Mouse (Mus musculus) spleen, adult 12 weeks (tissue): ENCODE measurements around the gene Snap91.

ENCODE experiments used
- DNase-seq: peaks from one replicate; pipeline ENCODE4 v3.0.0; 2022; ENCODE audit warnings: low spot score

Snap91 gene

DNA sequence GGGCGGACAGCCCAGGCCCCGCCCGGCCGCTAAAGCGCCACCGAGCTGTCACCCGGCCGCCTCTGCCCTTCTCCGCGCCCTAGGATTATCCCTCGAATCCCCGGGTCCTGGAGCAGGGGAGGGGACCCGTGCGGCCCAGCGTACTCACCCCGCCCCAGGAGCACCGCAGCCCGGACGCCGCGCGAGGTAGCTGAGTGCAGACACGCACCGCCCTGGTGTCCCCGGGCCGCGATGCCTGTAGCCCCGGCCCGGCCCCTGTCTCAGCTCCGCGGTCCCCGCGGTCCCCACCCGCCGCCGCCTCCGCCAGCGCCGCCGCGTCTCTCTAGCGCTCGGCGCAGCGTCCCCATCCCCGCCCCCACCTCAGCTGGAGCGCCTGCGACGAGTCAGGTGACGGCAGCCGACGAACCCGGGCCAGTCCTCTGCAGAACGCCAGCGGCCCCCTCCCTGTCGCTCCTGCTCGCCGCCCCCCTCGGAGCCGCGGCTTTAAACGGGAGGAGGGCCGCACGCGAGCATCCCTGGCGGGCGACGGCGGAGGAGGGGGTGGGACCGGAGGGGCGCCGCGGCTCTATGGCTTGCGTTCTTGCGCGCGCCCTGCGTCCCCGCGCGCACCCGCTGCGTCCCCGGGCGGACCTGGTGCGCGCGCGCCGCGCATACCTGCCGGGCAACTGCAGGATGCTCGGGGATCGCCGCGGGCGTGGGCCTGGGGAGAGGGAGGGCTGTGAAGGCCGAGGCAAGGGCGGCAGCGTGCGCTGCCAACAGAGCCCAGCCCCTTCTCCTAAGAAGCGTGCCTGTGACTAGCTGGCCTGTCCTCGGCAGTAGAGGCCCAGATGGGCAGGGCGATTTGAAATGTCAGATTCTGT, at the start of gene Snap91:
Gene Snap91, minus strand, starts transcription at position 542 of the 860 bp plus-strand sequence.
- no peak for DNase-seq

DNA sequence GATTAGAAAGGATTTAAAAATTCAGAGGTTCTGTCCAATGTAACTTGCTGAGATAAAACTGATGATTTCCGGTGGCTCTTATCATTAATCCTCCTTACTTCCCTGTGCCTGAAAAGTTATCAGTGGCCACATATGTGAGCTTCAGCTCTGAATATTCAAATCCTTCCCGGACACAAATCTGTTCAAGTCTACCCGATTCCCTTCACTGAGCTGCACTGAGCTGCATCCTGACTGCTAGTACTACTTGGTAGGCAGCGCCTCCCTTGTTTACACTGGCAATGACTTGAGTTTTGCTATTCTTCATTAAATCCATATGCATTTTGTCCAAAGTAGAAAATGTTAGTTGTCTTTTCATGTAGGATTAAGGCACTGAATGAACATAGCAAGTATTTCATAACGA, 46.1 kb upstream of the Snap91 start:
- DNase-seq: no peak

DNA sequence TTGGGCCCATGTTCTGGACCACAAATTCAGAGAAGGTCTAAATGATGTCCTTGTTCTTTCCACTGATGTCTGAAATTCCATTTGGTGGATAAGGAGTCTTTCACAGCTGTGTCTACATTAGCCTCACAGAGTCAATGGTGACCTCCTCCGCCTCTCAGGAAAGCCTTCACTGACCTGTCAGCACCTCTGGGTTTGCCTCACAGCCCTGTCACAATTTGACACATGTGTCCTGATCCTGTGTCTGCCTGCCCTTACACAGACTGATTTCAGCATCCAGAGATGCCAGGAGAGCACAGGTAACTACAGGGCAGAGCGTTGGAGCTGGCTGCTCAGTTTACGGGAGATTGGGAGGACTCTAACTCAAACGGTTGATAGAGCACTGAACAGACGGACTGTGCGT, 45.2 kb upstream of the Snap91 start:
- no peak for DNase-seq

DNA sequence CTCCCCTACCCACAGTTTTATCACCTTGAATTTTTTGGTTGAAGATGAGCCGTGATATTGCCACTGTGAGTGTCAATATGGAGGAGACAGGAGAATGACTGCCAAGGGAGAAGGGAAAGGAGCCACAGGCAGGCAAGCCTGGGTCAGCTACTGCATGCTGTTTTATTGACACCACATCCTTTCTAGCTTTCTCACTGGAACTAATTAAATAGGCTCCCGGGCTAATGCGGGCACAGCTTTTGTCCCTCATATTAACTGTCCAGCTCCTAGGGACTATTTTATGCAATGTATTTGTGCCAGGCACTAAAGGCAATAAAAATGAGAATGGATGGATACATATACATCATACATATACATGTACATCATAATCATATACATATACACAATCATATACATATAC, 42.0 kb upstream of the Snap91 start:
- DNase-seq: no peak

DNA sequence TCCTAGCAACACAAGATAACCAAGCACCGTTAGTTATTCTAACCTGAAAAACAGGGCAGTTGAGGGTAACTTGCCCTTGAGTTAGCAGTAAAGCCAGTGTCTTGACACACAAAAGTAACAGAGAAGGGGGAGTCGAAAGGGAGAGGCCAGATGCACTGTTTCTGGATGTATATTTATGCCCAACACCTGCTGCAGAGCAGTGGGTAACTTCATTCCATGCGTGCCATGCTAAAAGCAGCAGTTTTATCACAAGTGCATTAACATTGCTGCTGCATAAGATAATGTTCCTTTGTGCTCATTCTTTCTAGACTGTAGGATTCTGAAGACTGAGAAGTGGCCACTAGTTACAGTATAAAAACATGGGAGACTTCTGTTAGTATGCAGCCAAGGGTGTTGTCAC, 36.1 kb upstream of the Snap91 start:
- DNase-seq: no peak

DNA sequence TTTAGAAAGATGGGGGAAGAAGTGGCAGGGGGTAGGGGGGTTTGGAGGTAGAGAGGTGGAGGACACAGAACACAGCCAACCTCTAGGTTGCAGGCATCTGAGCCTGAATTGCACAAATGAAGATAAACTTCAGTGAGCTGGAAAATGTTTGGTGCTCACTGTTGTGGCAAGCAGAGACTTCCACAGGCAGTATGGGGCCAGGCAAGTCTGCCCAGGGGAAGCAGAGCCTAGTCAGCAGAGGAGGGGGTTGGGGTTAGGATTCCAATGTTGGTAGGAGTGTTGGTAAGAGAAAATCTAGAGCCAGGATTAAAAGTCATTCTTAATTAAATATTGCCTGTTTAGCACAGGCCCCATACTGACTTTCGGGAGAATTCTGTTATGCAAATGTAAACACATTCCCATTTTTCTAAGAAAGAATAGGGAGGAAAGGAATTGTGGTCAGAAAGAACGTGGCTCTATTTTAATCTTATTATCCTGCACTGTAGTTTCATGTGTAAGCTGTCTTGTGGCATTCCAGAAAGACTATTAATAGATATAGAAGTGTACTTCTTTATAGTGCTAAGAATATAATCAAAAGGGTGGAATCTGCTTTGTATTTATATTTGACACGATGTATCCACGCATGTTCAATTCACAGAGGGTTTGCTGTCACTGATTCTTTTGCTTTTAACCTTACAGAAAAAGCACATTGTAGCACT, 19.2 kb upstream of the Snap91 start:
- DNase-seq: no peak

DNA sequence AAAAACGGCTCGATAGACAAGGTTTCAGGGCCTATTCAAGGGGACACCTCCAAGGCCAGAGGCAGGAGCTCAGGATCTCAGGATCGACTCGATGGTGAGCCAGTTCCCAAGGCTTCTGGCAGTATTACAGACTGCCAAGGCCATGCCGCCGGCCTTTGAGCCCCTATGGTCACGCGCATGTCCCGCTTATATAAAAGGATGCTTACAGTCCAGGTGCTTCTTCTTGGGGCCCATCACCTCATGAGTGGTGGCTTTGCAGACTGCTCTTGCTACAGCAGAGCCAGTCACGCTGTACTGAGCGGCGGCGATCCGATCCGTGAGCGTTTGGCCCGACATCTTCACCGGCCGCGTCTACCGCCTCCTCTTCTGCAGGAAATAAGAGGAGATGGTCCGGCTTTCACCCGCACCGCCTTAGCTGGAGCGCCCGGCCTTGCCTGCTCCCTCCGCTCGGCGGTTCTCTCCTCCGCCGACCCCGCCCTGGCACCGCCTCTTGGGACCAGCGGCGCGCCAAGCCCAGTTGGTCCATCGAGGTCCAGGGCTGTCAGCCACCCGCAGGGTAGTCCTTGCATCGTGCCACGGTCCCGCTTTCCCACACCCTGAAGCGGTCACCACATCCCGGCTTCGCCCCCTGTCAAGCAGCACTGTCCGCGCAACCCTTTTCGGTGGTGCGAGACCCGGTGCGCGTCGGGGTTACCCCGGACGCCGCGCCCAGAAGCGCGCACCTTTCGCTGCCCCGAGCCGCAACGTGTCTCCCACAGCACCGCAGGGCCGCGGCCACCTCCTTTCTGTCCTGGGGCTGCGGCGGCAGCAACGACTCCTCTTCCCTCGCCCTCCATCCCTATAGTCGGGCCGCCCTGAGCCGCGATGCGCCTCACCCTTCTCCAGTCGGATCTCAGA, 990 bp downstream of the Snap91 start:
- no peak for DNase-seq

DNA sequence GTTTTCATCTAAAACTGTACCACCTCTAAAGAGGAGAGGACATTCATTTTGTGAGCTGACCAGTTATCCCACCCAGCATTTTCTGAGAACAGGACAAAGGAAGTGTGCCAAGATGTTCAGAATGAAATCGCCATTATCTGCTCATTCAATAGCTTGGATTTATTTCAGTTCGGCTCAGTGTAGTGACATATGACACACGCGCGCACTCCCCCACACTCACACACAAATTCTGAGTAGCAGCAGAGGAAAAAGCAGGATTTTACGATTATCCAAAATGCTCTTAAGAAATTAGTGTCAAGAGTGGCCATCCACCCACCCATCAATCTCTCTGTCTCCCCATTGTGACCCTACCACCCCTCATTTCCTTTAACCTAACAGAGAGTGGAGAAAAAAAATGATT, 1.7 kb downstream of the Snap91 start:
- DNase-seq: no peak

DNA sequence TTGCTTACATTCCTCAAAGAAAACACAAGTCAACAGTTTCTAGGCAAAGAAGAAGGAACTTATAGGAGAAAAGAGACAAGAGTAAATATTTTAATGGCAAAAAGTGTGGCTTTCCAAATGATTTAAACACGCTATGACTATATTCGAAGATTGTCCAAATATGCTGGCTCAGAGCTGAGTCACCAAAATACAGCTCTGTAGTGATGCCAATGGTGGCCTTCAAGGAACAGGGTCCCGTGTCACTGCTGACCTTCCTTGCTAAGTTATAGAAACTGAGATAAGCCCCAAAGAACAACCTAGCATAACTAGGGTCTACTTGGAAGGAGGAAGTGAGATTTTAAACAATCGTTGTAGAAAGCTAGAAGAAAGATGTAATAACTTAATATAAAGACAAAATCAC, 6.8 kb downstream of the Snap91 start:
- no peak for DNase-seq

DNA sequence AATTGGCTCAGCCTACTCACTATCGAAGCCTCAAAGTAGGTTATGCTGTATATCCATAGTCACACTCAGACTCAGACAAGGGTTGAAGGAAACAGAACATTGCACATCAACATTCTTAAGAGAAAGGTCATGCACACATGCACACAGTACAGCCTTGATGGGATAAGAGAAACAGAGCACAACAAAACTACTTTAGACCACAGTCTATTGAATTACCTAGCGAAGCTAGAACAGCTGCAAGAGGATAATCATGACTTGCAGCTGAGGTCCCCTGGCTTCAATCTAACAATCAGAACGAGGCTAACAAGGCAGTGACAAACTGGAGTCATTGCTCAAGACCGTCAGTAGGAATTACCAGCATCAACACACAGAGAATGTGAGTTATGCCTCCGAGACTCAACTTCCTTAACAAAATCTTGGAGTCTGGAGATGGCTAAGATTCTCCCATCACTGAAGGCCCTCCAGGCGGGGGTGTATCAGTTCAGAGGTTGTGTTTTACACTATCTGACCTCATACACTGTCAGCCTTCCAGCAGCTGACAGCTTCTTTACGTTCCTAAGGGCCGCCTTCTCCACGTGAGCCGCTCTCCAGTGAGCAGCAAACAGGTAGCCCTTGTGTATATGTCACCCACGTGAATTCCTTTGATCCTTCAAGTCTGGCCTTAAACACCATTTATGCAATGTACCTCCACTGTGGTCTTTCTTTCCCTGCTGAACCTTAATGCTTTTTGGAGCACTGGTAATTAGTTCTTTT, 10.7 kb downstream of the Snap91 start:
- no peak for DNase-seq

DNA sequence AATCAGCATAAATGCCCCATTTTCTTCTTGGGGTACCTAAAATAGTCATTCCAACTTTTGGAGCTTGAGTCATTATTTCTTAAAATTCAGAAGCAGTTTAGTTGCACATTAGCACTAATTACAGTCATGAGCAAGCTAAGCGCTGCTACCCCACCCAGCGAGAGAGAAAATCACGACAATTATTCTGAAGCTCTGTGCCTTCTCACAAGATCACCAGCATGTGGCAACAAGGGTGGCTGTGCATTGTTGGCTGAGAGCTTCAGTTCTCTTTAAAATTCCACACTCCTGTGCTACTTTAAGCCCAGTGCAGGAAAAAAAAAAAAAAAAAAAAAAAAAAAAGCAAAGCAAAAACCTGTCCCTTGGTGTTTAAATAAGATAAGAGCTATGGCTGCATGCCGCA, 22.4 kb downstream of the Snap91 start:
- no peak for DNase-seq

DNA sequence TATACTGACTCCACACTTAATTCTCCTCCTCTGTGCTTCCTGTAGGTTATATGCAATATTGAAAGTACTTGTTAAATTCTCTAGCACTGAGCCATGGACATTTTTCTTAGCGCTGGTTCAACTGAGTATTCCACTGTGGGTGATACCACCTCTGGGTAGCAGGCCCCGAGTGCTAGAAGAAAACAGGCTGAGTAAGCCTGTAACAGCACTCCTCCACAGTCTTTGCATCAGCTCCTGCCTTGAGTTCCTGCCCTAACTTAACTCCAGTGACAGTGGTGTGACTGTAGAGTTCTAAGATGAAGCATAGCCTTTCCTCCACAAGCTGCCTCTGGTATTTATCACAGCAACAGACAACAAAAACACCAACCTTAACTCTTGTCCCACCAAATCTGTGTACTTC, 22.8 kb downstream of the Snap91 start:
- no peak for DNase-seq

DNA sequence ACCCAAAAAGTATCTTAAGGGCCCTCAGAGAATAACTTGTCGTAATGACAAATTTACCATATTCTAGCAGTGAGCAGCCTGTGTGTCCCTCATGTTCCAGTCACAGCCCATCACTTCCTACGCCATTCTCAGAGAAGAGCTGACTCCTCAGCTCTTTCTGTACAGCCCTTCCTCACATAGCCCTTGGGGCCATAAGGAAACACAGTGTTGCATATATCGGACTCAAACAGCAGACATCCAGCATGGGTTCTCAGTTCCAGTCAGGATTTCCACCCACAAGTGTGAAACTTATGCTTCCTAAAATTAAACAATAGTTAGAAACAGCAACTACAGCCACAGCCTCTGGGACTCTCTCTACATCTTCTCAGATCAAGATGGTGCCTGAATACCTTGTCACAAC, 27.6 kb downstream of the Snap91 start:
- no peak for DNase-seq

DNA sequence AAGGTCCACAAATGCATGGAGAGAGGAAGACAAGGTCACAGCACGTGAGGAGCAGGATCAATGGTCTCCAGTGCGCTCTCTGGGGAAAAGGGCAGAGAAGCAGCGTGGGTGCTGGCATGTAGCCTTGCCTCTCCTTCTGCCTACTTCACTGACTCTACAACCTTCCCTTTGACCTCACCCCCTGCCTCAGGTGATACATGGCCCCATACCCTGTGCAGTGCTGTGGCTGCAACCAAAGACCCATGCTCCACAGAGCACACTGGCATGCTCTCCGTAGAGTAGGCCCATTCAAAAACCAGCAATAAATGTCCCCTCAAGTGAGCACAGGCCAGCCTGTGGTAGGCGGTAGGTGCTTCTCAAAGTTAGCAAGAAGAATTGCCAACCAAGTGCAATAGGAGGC, 28.8 kb downstream of the Snap91 start:
- DNase-seq: no peak

DNA sequence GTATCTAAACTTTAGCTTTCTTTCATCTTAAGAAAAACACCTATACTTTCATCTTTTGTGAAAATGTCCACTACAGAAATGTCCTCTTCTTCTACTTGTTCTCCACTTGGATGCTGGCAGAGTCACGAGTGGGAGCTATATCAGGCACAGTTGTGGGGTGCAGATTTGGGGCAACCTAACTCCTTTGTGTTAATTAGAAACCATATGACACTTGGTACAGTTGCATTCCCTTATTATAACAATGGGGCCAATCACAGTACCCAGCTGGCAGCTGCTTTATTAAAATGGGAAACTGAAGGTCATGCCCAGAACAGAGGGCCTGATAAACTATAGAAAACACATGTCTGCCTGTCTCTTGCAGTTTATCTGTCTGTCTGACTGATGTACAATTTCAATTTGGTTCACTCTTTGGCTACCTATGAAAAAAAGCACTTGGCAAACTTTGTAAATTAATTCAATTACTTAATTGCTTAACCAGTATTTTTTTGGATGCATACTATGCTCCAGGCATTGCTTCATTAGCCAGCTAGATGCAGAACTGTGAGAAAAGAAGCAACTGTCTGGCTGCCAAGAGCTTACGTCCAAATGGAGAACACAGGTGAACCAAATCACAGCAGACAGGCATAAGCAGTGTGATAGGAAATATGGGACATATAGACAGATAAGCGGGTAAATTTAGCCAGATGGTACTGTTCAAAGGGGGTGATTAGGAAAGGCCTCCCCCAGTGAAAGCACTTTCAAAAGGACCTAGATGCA, 29.8 kb downstream of the Snap91 start:
- no peak for DNase-seq

DNA sequence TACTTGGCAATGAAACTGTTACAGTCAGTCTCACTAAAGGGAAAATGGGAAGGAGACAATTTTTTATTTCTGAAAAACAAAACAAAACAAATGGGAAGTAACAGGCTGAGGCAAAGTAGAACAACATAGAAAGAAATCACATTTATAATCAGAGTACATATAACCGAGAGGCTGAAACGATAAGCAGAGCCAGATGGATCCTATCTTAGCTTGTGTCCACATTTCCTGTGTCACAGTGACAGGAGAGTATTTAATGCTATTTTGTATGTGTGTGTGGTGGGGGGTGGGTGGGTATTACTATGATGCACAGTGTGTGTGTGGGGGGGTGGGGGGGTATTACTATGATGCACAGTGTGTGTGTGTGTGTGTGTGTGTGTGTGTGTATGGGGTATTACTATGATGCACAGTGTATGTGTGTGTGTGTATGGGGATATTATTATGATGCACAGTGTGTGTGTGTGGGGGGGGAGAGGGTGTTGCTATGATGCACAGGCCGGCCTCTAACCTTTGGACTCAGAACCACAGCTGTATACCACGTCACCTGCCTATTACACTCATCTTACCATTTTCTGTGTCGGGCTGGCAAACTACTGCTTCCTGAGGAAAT, 36.6 kb downstream of the Snap91 start:
- no peak for DNase-seq

DNA sequence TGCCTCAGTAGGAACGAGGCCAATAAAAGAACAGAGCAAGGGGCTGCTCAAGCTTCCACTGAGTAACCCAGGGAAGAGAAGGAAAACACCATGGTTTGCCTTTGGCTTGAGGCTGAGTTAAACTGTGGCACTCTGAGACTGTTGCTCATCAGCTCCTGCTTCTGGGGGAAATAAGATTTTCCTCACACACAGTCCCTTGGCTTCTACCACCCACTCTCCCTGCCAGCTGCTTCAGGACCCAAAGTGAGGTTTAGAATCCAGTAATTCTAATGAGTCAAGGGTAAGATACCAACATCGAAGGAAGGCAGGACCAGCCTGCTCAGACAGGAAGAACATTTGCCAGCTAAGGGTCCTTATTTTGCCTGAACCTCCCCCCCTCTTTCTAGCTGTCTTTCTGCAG, 50.7 kb downstream of the Snap91 start:
- DNase-seq: no peak

DNA sequence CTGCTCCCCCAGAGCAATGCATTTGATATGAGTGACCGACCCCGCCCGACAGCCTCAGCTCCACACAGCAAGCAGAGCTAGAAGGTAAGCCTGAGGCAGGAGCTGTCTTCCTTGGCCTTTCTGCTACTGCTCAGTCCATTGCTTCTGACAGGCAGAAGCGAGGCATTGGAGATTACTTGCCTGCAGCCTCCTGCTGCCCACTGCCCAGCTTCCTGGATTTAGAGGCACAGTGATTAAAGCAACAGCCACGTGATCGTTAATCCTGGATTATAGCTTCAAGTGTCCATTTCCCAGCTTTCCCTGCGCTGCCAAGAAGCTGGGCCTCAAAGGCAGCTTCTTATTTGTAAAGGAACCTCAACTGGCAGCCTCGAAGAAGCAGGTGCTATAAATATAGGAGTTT, 51.4 kb downstream of the Snap91 start:
- DNase-seq: no peak

DNA sequence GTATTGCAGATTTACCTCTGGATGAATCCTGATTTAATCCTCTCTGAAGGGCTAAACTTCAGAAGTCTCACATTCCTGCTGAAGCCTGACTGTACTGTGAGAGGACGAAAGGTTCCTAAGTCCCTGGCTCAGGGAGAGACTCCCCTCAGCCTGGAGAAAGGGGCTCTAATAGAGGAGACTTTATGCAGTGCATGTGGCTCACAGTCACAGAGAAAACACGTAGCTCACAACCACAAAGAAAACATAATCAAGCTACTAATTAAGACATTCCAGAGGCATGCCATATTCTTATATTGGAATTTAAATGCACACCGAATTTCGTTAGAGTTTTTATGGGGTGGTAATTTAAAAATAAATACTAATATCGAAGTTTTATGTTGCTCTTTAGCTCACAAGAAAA, 61.1 kb downstream of the Snap91 start:
- no peak for DNase-seq

DNA sequence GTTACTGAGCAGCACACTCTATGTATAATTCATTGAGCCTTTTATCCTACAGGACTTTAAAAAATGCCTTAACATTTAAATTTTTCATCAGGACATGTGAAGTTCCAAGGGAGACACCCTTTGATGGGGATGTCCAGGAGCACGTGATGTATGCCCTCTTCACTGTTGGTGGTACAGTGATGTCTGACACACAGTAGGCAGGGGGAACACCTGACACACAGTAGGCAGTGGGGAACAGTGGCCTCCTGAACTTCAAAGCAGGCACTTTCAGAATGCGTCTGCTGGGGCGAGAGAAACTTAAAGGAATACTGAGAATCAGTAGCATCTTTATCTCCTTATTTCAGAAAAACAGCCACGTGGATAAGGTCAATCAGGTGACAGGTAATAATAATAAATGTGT, 62.8 kb downstream of the Snap91 start:
- DNase-seq: no peak

DNA sequence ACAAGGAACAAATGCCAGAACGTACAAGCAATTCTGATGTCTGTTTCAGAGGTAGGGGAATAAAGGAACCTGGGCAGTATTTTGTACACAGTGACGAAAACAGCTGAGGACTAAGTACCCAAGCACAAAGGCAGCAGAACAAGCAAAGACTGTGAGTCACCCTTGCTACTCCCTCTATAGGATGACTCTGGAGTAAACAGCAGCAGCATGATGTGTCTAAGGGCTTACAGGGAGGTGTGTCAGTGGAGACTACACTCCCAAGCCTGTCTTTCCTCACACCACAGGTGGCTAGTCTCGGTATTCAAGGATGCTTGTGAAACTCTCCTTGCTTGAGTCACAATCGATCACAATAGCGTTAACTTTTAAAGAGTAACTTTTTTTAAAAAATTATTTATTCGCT, 66.1 kb downstream of the Snap91 start:
- DNase-seq: no peak
